Mouse (Mus musculus): Measurements from ENCODE around the gene RPS10-NUDT3. TPM values are rescaled to one million over a fixed set of nuclear protein-coding genes. Genes with fewer than 3 reads are reported as not detected.
"Not testable (repeated sequence)": the region's sequence is repeated elsewhere in the genome, so short reads cannot be mapped to it uniquely, and the experiment has no call there.

Gene RPS10-NUDT3
- polyA plus RNA-seq, 1 experiment from 2014 or later: not detected

GRCm38 (mm10) chr17:27639851-27640250, 4.8 kb upstream of the RPS10-NUDT3 start:
- not testable (repeated sequence) for H3K27me3 ChIP-seq; H3K27ac ChIP-seq; DNase-seq; H3K4me2 ChIP-seq; H3K36me3 ChIP-seq; H3K9me3 ChIP-seq (replicated peaks); H3K4me3 ChIP-seq (replicated peaks); ATAC-seq (ENCODE audit: low read depth); H3K9ac ChIP-seq
- WGBS (ENCODE audit: insufficient replicate concordance): 77% methylated on average over 6 of the region's 6 CpGs
- peaks cover 27% of the 10 kb centered on the region for H3K4me1 ChIP-seq (replicated peaks)

GRCm38 (mm10) chr17:27638921-27639332, 3.9 kb upstream of the RPS10-NUDT3 start:
- Histone ChIP-seq H3K27ac (no peak overlapping the region), H3K4me3 (replicated peaks) (no peak overlapping the region), H3K36me3 (peaks cover 3% of the 10 kb centered on the region), H3K4me2 (no peak overlapping the region), H3K27me3 (no peaks in the 10 kb centered on the region), H3K9ac (no peak overlapping the region), H3K9me3 (replicated peaks) (no peaks in the 10 kb centered on the region), H3K4me1 (replicated peaks) (peaks cover 31% of the 10 kb centered on the region)
- peak; percentile 33 for DNase-seq
- ATAC-seq (ENCODE audit: low read depth): no peak
- WGBS (ENCODE audit: insufficient replicate concordance): 78% methylated on average over 20 of the region's 20 CpGs

- no peak for ATAC-seq (ENCODE audit: low read depth)
Measured at GRCm38 (mm10) chr17:27637333-27637732, 2.3 kb upstream of the RPS10-NUDT3 start.

GRCm38 (mm10) chr17:27636132-27637020, 1.4 kb upstream of the RPS10-NUDT3 start, which contains the start of gene Rps10:
TSS of gene Rps10 (minus strand) at chr17:27636669.
- Histone ChIP-seq H3K36me3 (peaks cover 28% of the 10 kb centered on the region), H3K9ac (peak within 1 kb of the TSS; percentile 96), H3K4me1 (replicated peaks) (peaks cover 46% of the 10 kb centered on the region), H3K27ac (peak within 1 kb of the TSS; percentile 69), H3K4me3 (replicated peaks) (peak within 1 kb of the TSS; percentile 88), H3K4me2 (peak within 1 kb of the TSS; percentile 89), H3K27me3 (no peaks in the 10 kb centered on the region), H3K9me3 (replicated peaks) (no peaks in the 10 kb centered on the region)
- no peak for DNase-seq
- no peak for ATAC-seq (ENCODE audit: low read depth)
- WGBS (ENCODE audit: insufficient replicate concordance): 43% methylated on average over 18 of the region's 18 CpGs

More at GRCm38 (mm10) chr17:27637333-27637732, 2.3 kb upstream of the RPS10-NUDT3 start:
- Histone ChIP-seq H3K4me1 (replicated peaks) (peaks cover 37% of the 10 kb centered on the region), H3K4me3 (replicated peaks) (no peak overlapping the region), H3K27ac (0 out of 2 replicates have a peak overlapping the region, but pooled peaks have one; percentile 34), H3K9ac (no peak overlapping the region), H3K27me3 (no peaks in the 10 kb centered on the region), H3K9me3 (replicated peaks) (no peaks in the 10 kb centered on the region), H3K36me3 (peaks cover 19% of the 10 kb centered on the region), H3K4me2 (no peak overlapping the region)
- WGBS (ENCODE audit: insufficient replicate concordance): 73% methylated on average over 9 of the region's 9 CpGs
- no peak for DNase-seq

- Histone ChIP-seq H3K27ac (peak overlapping the region; percentile 69), H3K36me3 (peaks cover 37% of the 10 kb centered on the region), H3K4me3 (replicated peaks) (peak overlapping the region; percentile 88), H3K9ac (peak overlapping the region; percentile 96), H3K4me2 (peak overlapping the region; percentile 89), H3K4me1 (replicated peaks) (peaks cover 52% of the 10 kb centered on the region)
- not testable (repeated sequence) for H3K27me3 ChIP-seq; DNase-seq; H3K9me3 ChIP-seq (replicated peaks)
- 26% methylated on average over 9 of the region's 9 CpGs for WGBS (ENCODE audit: insufficient replicate concordance)
- ATAC-seq (ENCODE audit: low read depth): 0 out of 2 replicates have a peak, but pooled peaks have one; percentile 1
Measured at GRCm38 (mm10) chr17:27635575-27635903, 517 bp upstream of the RPS10-NUDT3 start.

GRCm38 (mm10) chr17:27629249-27630020, 5.6 kb downstream of the RPS10-NUDT3 start:
- peak overlapping the region; percentile 34; the same call in 1 of the 2 replicates for H3K27ac ChIP-seq
- H3K9ac ChIP-seq: no peak overlapping the region
- peaks cover 53% of the 10 kb centered on the region for H3K4me1 ChIP-seq (replicated peaks)

GRCm38 (mm10) chr17:27628376-27628775, 6.6 kb downstream of the RPS10-NUDT3 start:
- Histone ChIP-seq H3K9me3 (replicated peaks) (no peaks in the 10 kb centered on the region), H3K4me2 (no peak overlapping the region), H3K36me3 (peaks cover 41% of the 10 kb centered on the region), H3K4me1 (replicated peaks) (peaks cover 52% of the 10 kb centered on the region), H3K27ac (no peak overlapping the region), H3K4me3 (replicated peaks) (no peak overlapping the region), H3K9ac (no peak overlapping the region), H3K27me3 (no peaks in the 10 kb centered on the region)
- DNase-seq (no peak), ATAC-seq (ENCODE audit: low read depth) (no peak)
- WGBS (ENCODE audit: insufficient replicate concordance): 78% methylated on average over 8 of the region's 8 CpGs

More at GRCm38 (mm10) chr17:27629249-27630020, 5.6 kb downstream of the RPS10-NUDT3 start:
- H3K36me3 ChIP-seq: peaks cover 49% of the 10 kb centered on the region
- DNase-seq: peak; percentile 61
- no peak overlapping the region for H3K4me2 ChIP-seq
- H3K9me3 ChIP-seq (replicated peaks): no peaks in the 10 kb centered on the region
- no peaks in the 10 kb centered on the region for H3K27me3 ChIP-seq
- WGBS (ENCODE audit: insufficient replicate concordance): 67% methylated on average over 2 of the region's 2 CpGs
- peak; percentile 35 for ATAC-seq (ENCODE audit: low read depth)
- H3K4me3 ChIP-seq (replicated peaks): no peak overlapping the region

- H3K4me2 ChIP-seq: no peak overlapping the region
- no peak for ATAC-seq (ENCODE audit: low read depth)
Measured at GRCm38 (mm10) chr17:27627451-27627850, 7.6 kb downstream of the RPS10-NUDT3 start.

GRCm38 (mm10) chr17:27626681-27627080, 8.3 kb downstream of the RPS10-NUDT3 start:
- no peak overlapping the region for H3K9ac ChIP-seq
- ATAC-seq (ENCODE audit: low read depth) (no peak), DNase-seq (no peak)
- H3K9me3 ChIP-seq (replicated peaks): no peaks in the 10 kb centered on the region
- H3K36me3 ChIP-seq: peaks cover 24% of the 10 kb centered on the region
- WGBS (ENCODE audit: insufficient replicate concordance): 51% methylated on average over 5 of the region's 5 CpGs
- H3K27me3 ChIP-seq: no peaks in the 10 kb centered on the region
- H3K27ac ChIP-seq: no peak overlapping the region
- H3K4me2 ChIP-seq: no peak overlapping the region
- H3K4me1 ChIP-seq (replicated peaks): peaks cover 43% of the 10 kb centered on the region
- no peak overlapping the region for H3K4me3 ChIP-seq (replicated peaks)

More at GRCm38 (mm10) chr17:27627451-27627850, 7.6 kb downstream of the RPS10-NUDT3 start:
- Histone ChIP-seq H3K36me3 (peaks cover 32% of the 10 kb centered on the region), H3K4me3 (replicated peaks) (no peak overlapping the region), H3K9ac (no peak overlapping the region), H3K9me3 (replicated peaks) (no peaks in the 10 kb centered on the region), H3K27ac (no peak overlapping the region), H3K4me1 (replicated peaks) (peaks cover 43% of the 10 kb centered on the region), H3K27me3 (no peaks in the 10 kb centered on the region)
- WGBS (ENCODE audit: insufficient replicate concordance): 37% methylated on average over 5 of the region's 5 CpGs
- DNase-seq: no peak

- ATAC-seq (ENCODE audit: low read depth): no peak
- Histone ChIP-seq H3K36me3 (peaks cover 14% of the 10 kb centered on the region), H3K4me1 (replicated peaks) (peaks cover 45% of the 10 kb centered on the region), H3K4me2 (no peak overlapping the region), H3K27me3 (no peaks in the 10 kb centered on the region), H3K27ac (no peak overlapping the region), H3K9ac (no peak overlapping the region), H3K4me3 (replicated peaks) (no peak overlapping the region), H3K9me3 (replicated peaks) (no peaks in the 10 kb centered on the region)
- WGBS (ENCODE audit: insufficient replicate concordance): 52% methylated on average over 7 of the region's 7 CpGs
- DNase-seq: no peak
Measured at GRCm38 (mm10) chr17:27625455-27626251, 9.4 kb downstream of the RPS10-NUDT3 start.
